Mouse (Mus musculus) cortical plate, adult 2 months (tissue): ENCODE data around the gene 9530077C05Rik. TPM values are rescaled to one million over a fixed set of nuclear protein-coding genes. Genes with fewer than 3 reads are reported as not detected.

Experiments
- H3K27ac ChIP-seq: fragments of 200-500 bp; 2 replicates; pipeline ENCODE4 v1.5.1; 2012; ENCODE audit warnings: low read length, control low read depth, inconsistent platforms; ENCODE audit not compliant: insufficient read depth
- H3K4me1 ChIP-seq: fragments of 200-500 bp; 2 replicates; pipeline ENCODE4 v1.6.1; 2011; ENCODE audit warnings: low read length; ENCODE audit not compliant: control insufficient read depth, insufficient read depth
- H3K4me3 ChIP-seq: fragments of 200-500 bp; 2 replicates; pipeline ENCODE4 v1.5.1; 2011; ENCODE audit warnings: mild to moderate bottlenecking, low read length, control low read depth; ENCODE audit not compliant: insufficient read depth
- CTCF ChIP-seq: fragments of 200-500 bp; IDR thresholded peaks from 2 replicates; pipeline ENCODE4 v1.5.1; 2011; ENCODE audit warnings: mild to moderate bottlenecking, control low read depth, low read length; ENCODE audit not compliant: insufficient read depth; ENCODE audit errors: extremely low read depth
- POLR2A ChIP-seq: fragments of 200-500 bp; IDR thresholded peaks from 2 replicates; pipeline ENCODE4 v1.6.1; 2011; ENCODE audit warnings: mild to moderate bottlenecking, low read length, control low read depth; ENCODE audit not compliant: insufficient read depth; ENCODE audit errors: extremely low read depth
- polyA plus RNA-seq: library from polyadenylated mRNA; depleted of rRNA; stranded (reverse); fragments of >200 nt; gene quantifications from 2 replicates; pipeline ENCODE4 v1.2.3, GENCODE M21; 2012

The 9530077C05Rik gene
- polyA plus RNA-seq, 1 experiment, result 8.1 TPM

DNA sequence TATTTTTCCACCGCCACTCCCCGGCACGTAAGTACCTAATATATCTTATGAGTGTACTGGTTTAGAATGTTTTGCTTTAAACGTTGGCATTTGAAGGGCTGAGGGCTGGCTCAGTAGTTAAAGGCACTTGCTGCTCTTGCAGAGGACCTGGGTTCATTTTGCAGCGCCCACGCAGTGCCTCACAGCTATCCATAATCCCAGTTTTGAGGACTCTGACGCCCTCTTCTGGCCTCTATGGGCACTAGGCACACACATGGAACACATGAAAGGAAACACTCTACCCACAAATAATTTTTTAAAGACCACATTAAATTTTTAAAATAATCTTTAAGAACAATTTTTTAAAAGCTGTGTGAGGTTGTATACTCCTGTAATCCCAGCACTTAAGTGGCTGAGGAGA, 1.8 kb upstream of the 9530077C05Rik start:
- no peak overlapping the region for H3K27ac ChIP-seq
- TF ChIP-seq CTCF (no peak), POLR2A (no peak)
- no peaks in the 10 kb centered on the region; the same call in 1 of the 2 replicates for H3K4me1 ChIP-seq
- no peak overlapping the region for H3K4me3 ChIP-seq

DNA sequence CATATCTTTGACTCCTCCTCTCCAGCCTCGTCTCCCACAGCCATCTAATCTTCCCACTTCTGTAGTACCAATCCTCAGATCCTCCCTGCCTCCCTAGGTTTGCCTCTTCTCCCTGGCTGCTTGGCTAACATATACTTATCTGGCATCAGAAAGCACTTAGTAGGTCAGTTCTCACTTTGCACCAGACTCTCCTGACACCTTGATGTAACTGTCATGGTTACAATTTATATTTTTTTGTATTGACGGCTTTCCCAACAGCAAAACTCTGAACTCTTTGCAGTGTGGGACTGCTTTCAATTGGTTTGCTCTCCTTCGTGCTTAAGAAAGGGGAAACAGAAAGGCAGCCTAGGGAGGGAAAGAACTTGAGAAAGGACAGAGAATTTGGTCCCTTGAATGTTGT, 4.9 kb downstream of the 9530077C05Rik start:
- peaks cover 2% of the 10 kb centered on the region for H3K4me1 ChIP-seq
- no peak for TF ChIP-seq POLR2A
- TF ChIP-seq CTCF, result no peak
- no peak overlapping the region for H3K4me3 ChIP-seq
- no peak overlapping the region for H3K27ac ChIP-seq

DNA sequence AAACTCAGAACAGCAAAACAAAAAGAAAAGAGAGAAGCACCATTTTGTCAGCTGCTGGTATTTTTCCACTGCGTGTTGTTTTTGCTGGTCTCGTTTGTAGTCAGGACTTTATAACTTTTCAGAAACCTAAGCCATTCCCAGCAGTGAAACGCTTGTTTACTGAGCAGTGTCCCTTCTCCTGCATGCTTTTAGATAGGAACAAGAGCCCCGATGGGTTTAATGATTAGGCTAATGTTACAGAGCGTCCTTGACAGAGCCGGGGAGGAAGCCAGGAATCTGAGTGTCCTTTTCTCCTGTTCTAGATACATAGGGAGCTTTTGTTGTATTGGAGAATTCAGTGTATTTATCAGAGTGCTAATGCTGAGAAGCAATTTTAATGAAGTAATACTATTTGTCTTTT, 6.2 kb downstream of the 9530077C05Rik start:
- Histone ChIP-seq H3K4me3 (no peak overlapping the region), H3K27ac (no peak overlapping the region), H3K4me1 (peaks cover 2% of the 10 kb centered on the region)
- TF ChIP-seq POLR2A, result no peak
- no peak for TF ChIP-seq CTCF

DNA sequence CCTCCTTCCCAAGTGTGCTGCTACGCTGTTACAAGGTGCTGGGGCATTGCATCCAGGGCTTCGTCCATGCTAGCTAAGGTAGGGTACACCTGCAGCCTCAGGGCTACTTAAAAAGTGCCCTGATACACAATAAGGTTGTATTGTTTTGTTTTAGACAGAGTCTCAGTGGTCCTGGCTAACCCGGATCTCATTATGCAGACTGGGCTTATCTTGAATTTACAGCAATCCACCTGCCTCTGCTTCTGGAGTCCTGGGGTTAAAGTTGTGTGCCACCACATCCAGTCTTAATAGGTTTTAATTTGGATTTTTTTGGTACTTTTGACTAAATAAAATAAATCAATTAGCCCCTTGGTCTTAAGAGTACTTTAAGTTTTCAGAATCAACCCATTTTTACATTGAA, 8.6 kb downstream of the 9530077C05Rik start:
- Histone ChIP-seq H3K4me1 (peaks cover 2% of the 10 kb centered on the region; the same call in 1 of the 2 replicates), H3K4me3 (no peak overlapping the region), H3K27ac (no peak overlapping the region)
- TF ChIP-seq POLR2A, result no peak
- TF ChIP-seq CTCF, result no peak

DNA sequence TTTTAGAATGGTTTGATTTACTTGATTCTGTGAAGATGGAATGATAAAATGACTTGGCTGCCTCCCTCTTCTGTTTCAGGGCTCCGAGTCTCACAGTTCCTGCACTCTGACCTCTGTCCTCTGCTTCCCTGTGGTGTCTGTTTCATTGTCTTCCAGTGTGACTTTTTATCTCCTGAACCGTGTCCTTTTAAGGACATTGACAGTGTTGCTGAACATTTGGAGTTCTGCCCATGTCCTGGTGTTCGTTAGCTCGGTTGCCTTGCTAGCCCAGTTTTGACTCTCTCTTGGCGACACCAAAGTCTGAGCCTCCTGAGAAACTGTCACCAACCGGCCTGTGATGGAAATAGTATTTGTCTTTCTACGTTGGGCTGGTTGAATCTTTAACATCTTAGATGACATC, 9.2 kb downstream of the 9530077C05Rik start:
- TF ChIP-seq CTCF (no peak), POLR2A (no peak)

DNA sequence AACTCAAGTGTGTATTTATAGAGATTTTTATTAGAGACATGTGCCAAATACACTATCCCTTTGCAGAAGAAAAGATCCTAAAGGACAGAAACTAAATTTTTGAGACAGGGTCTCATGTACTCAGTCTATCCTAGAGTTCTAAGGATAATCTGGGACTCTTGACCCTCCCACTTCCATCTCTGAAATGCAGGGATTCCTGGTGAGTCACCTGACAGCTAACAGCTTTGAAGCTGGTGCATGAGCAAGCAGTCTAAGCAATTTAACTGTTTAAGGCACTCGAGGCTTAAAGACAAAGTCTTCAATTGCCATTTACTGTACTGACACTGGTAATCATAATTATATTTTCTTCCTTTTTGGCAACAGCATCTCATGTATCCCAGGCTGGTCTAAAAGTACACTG, 11.2 kb downstream of the 9530077C05Rik start:
- no peak overlapping the region for H3K27ac ChIP-seq
- TF ChIP-seq POLR2A (no peak), CTCF (no peak)
- H3K4me1 ChIP-seq, result peaks cover 2% of the 10 kb centered on the region; the same call in 1 of the 2 replicates
- H3K4me3 ChIP-seq, result no peak overlapping the region

More for the DNA sequence above, 9.2 kb downstream of the 9530077C05Rik start:
- Histone ChIP-seq H3K4me1 (peaks cover 2% of the 10 kb centered on the region; the same call in 1 of the 2 replicates), H3K4me3 (no peak overlapping the region), H3K27ac (no peak overlapping the region)

DNA sequence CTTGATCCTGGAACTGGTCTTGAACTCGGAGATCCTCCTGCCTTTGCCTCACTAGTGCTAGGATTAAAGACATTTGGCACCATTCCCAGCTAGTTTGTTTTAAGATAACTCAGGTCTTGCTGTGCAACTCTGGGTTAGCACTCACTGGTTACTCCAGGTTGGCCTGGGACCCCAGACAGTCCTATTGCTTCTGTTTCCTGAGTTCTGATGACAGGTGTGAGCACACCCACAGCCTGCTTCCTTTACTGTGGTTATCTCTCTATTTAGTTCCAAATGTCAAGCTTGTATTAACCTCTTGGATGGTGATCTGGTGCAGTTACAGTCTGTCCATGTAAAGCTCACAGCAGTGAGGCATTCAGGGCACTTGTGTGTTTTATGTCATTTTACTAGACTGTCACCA, 12.2 kb downstream of the 9530077C05Rik start:
- no peak overlapping the region for H3K27ac ChIP-seq
- H3K4me1 ChIP-seq, result peaks cover 2% of the 10 kb centered on the region; the same call in 1 of the 2 replicates
- no peak overlapping the region for H3K4me3 ChIP-seq
- TF ChIP-seq CTCF (no peak), POLR2A (no peak)

DNA sequence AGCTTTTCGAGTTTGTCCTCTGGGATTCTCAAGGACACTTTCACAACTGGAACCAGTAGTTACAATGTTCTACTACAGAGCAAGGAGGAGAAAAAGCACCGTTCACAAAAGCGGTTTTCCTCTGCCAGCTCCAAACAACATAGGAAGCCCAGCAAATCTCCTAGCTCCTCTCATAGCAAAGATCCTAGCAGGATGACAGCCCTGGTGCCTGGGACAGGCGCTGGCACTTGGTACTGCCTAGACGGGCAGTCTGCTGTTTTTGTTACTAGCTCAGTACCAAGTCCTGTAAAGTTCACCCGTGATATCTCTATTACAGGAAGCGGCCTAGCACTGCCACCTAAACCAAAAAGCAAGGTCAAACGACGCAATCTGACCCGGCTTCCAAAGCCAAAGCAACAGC, 12.9 kb downstream of the 9530077C05Rik start:
- H3K27ac ChIP-seq, result no peak overlapping the region
- no peak overlapping the region for H3K4me3 ChIP-seq
- TF ChIP-seq POLR2A (no peak), CTCF (no peak)
- H3K4me1 ChIP-seq, result peaks cover 2% of the 10 kb centered on the region; the same call in 1 of the 2 replicates

DNA sequence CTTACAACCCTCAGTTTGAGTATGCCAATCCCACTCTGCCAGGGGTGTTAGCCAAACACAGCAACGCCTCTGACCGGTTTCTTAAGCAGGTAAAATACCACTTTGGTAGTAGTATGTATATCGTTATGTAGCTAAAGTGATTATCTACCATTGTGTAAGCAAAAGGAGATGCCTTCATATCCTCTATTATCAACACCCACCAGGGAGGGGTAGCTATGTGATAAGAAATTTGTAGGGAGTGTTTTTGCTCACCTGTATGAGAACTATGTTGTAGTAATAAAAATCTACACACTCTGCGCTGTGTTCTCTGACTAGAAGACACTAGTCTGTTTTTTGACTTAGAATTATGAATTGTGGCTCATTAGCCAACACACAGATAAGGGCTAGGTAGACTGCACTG, 13.4 kb downstream of the 9530077C05Rik start:
- peaks cover 2% of the 10 kb centered on the region; the same call in 1 of the 2 replicates for H3K4me1 ChIP-seq
- H3K4me3 ChIP-seq, result no peak overlapping the region
- H3K27ac ChIP-seq, result no peak overlapping the region
- no peak for TF ChIP-seq POLR2A
- TF ChIP-seq CTCF, result no peak

DNA sequence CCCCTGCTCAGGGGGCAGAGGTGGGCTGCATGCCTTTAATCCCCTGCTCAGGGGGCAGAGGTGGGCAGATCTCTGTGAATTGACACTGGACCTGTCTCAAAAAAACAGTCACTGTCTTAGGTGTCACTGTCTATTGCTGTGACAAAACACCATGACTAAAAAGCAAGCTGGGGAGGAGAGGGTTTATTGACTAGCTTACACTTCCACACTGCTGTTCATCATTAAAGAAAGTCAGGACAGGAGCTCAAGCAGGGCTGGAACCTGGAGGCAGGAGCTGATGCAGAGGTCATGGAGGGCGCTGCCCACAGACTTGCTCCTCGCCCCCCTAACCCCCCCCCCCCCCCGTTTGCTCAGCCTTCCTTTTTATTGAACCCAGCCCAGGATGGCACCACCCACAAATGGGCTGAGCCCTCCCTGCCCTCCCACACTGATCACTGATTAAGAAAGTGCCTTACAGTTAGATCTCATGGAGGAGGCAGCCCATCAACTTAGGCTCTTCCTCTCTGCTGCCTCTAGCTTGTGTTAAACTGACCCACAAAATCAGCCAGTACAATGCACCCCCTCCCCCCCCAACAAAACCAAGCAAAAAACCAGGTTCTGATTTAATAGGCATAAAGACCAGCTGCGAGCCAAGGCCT, 16.8 kb downstream of the 9530077C05Rik start:
- TF ChIP-seq CTCF (no peak), POLR2A (no peak)
- H3K4me3 ChIP-seq, result no peak overlapping the region
- no peaks in the 10 kb centered on the region for H3K4me1 ChIP-seq
- H3K27ac ChIP-seq, result no peak overlapping the region

DNA sequence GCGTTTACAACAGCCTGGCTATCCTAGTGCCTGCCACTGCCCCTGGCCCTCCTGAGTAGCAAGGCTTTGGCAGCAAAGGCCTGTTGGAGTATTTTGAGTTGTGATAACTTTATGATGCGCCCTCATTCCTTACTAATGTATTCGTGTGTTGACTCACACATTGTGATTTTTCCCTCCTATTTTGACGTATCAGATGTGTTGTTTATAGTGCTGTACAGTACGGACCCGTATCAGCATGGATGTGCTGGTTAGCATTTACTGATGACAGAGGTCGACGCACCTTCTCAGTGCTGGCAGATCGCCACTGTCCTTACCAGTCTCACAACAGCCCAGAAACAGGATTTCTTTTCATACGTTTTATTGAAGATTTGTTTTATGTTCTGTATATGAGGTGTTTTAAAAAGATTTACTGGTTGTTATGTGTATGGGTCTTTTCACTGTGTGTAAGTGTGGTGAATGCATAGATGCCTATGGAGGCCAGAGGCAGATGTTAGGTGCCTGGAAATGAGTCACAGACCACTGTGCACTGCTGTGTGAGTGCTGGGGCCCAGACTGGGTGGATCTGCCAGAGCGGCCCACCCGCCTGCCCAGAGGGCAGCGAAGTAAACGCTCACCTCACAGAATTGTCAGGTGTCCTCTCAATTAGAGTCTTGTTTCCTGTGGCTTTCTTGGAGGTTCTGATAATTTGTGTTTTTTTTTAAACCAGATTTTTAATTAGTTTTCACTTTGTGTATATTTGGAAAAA, 17.5 kb downstream of the 9530077C05Rik start:
- H3K4me1 ChIP-seq, result no peaks in the 10 kb centered on the region
- no peak overlapping the region for H3K4me3 ChIP-seq
- no peak for TF ChIP-seq POLR2A
- TF ChIP-seq CTCF, result no peak
- H3K27ac ChIP-seq, result no peak overlapping the region
